Mouse (Mus musculus) layer of hippocampus, postnatal 10 days (tissue): ENCODE data around the gene Gemin4. TPM values are rescaled to one million over a fixed set of nuclear protein-coding genes. Genes with fewer than 3 reads are reported as not detected.
A peak's percentile ranks its signal among the peaks of the same experiment; 100 is the strongest.
"Not testable (repeated sequence)": the region's sequence is repeated elsewhere in the genome, so short reads cannot be mapped to it uniquely, and the experiment has no call there.

ENCODE experiments used
- DNase-seq, 2 experiments: peaks; one replicate each; pipeline ENCODE4 v3.0.0; 2021; ENCODE audit warnings: low spot score in 2 of 2
- total RNA-seq, 2 experiments: library from RNA; stranded (reverse); gene quantifications; 2 replicates each; pipeline ENCODE4 v1.2.3; 2021

Gemin4 gene
- total RNA-seq, 2 experiments from 2014 or later = 11.5 to 11.6 TPM

- DNase-seq = peak; percentile 13 to 41
Measured at GRCm38 (mm10) chr11:76216681-76217389, 629 bp downstream of the Gemin4 start.

GRCm38 (mm10) chr11:76216049-76216540 is 1.4 kb downstream of the Gemin4 start:
- DNase-seq = no peak

GRCm38 (mm10) chr11:76215011-76215410 is 2.5 kb downstream of the Gemin4 start:
- no peak for DNase-seq

GRCm38 (mm10) chr11:76213841-76214240 is 3.6 kb downstream of the Gemin4 start:
- no peak for DNase-seq

- not testable (repeated sequence) for DNase-seq
Measured at GRCm38 (mm10) chr11:76211595-76211994, 5.9 kb downstream of the Gemin4 start.

GRCm38 (mm10) chr11:76210228-76210985 is 7.1 kb downstream of the Gemin4 start:
- no peak for DNase-seq

GRCm38 (mm10) chr11:76206793-76207192 is 10.7 kb downstream of the Gemin4 start:
- no peak for DNase-seq

- peak; percentile 79 to 89 for DNase-seq
Measured at GRCm38 (mm10) chr11:76201761-76202674, 15.4 kb downstream of the Gemin4 start.

GRCm38 (mm10) chr11:76196977-76197469 is 20.4 kb downstream of the Gemin4 start:
- no peak for DNase-seq

- DNase-seq = no peak
Measured at GRCm38 (mm10) chr11:76196275-76196976, 21.0 kb downstream of the Gemin4 start.

- no peak for DNase-seq
Measured at GRCm38 (mm10) chr11:76186908-76187307, 30.6 kb downstream of the Gemin4 start.

GRCm38 (mm10) chr11:76183745-76184144 is 33.7 kb downstream of the Gemin4 start:
- no peak for DNase-seq

GRCm38 (mm10) chr11:76180146-76180540 is 37.3 kb downstream of the Gemin4 start:
- no peak for DNase-seq

GRCm38 (mm10) chr11:76179495-76180145 is 37.8 kb downstream of the Gemin4 start, which contains the start of the genes Vps53 and Fam57a:
Gene Vps53, minus strand, starts transcription at chr11:76179647.
Gene Fam57a, plus strand, starts transcription at chr11:76179671.
- DNase-seq = peak; percentile 84 to 87

- peak; percentile 34 to 37 for DNase-seq
Measured at GRCm38 (mm10) chr11:76178726-76179494, 38.6 kb downstream of the Gemin4 start.

- no peak for DNase-seq
Measured at GRCm38 (mm10) chr11:76170207-76170606, 47.3 kb downstream of the Gemin4 start.

- DNase-seq = no peak
Measured at GRCm38 (mm10) chr11:76168976-76169375, 48.5 kb downstream of the Gemin4 start.

- peak; percentile 82 to 85 for DNase-seq
Measured at GRCm38 (mm10) chr11:76167079-76167765, 50.2 kb downstream of the Gemin4 start.
